Mouse (Mus musculus) lung, postnatal 25 days (tissue): ENCODE data around the gene Serinc5.
A peak's percentile ranks its signal among the peaks of the same experiment; 100 is the strongest.

ENCODE experiments used
- DNase-seq: peaks from one replicate; pipeline ENCODE4 v3.0.0; 2022; ENCODE audit warnings: low spot score

Serinc5 gene

GRCm38 (mm10) chr13:92615201-92615600 is 4.3 kb downstream of the Serinc5 start:
- DNase-seq, result no peak

GRCm38 (mm10) chr13:92616459-92616858 is 5.6 kb downstream of the Serinc5 start:
- peak; percentile 28 for DNase-seq

GRCm38 (mm10) chr13:92626196-92626595 is 15.3 kb downstream of the Serinc5 start:
- no peak for DNase-seq

DNA sequence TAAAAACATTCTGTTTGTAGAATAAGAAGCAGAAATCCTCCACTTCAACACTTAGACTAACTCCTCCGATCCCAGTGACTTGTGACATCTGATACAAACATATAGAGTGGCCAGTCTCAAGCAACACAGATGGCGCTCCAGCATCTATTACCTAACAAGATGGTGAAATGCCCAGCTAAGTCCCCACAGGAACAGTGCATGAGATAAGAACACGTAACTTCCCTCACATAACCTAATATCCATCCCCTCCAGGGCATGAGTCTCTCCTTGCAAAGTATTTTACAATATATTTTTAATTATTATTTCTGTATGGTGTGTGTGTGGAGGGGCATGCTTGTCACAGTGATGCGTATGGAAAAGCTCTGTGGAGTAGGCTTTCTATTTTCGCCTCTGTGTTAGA is 15.8 kb downstream of the Serinc5 start:
- no peak for DNase-seq

DNA sequence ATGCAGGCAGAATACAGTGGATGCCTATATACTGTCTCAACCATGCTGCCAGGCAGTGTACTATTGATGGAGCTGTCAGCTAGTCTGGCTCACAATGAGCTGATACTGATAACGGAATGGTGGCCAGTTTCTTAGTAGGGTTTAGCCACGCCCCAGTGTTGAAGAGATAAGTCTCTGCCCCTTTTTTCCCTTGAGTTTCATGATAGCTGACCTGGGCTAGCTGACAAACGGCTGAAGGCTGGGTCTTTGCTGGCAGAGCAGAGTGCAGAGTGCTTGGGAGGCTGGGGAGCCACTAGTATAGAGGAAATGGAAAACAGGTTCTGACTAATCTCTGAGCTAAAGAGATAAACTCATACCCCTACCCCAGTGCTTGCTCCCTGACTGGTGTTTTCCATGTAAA is 18.6 kb downstream of the Serinc5 start:
- no peak for DNase-seq

DNA sequence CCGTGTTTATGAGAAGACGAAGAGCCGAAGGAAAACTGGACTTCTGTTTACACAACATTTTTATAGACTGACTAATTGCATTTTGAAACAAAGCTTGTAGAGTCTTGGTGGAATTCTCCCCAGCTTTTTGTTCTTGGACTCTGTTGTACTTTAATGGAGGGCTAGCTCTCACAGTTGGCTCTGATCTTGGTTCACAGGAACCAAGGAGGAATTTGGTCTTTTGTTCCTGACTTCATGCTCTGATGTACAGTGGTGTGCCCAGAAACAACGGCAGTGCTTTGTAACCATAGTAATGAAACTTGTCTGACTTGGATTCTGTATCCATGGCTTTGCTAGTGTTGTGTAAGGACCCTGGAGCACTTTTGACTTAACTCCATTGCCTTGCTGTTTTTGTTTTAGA is 20.6 kb downstream of the Serinc5 start:
- DNase-seq, result no peak

DNA sequence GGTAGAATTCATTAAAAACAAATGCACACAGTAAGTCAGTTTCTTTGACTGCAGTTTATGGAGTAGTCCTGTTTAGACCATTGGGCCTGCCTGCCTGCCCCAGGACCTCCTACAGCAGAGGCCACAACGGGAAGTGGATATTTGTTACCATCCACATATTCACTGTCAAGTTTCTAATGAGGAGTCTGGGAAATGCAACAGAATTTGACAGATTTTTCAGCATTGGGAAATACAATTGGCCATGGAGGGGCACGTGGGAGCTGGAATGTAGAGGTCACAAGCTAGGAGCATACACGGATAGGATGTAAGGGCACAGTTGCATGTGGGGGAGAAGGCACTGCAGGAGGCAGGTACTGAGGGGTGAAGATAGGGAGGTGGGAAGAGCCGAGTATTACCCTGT is 21.7 kb downstream of the Serinc5 start:
- DNase-seq, result no peak

DNA sequence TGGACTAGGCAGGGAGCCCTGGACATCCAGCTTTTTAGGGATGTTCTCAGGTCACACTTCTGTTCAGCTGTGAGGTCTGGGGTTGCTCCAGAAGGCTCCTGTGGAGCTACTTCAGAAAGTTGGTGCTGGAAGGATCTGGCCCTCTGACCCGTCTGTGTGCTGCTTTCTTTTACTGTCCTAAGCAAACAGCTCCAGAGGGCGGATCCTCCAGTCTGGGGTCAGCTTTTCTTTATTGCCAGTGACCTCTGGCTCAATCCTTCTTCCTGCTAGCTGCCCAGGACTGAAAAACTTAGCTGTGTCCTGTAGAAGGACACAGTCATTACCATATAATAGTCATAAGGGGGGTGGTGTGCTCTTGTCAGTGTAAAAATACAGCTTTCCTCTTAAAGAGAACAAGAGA is 24.1 kb downstream of the Serinc5 start:
- DNase-seq, result no peak

DNA sequence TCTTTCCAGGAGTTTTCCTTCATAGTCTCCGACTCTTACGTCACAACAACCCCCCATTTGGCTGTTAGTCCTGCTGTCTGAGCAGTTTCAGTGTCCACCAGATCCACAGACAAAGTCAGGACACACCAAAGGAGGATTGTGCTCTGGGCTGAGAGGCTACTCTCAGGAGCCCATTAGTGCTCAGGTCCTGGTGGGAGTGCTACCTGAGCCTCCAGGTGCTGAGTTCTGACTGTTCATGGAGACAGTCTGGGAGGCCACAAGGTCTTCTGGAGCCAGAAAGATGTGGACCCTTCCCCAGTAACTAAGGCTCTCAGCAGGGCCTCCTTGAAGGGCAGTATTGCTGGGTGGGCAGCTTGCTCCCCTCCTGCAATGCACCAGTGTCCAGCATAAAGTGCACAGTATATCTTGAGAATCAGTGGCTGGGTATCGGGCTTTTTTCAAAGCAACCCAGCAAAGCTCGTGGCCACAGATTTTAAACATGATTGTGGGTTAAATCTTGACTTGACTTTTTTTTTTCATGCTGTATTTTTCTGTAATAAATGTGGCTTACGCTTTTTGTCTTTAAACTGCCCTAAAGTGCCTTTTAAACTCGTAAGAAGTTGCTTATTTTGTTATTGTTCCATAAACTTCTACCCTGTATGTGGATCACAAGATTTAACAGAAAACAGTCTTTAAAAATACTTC is 25.5 kb downstream of the Serinc5 start:
- DNase-seq, result no peak

GRCm38 (mm10) chr13:92636910-92637275 is 26.0 kb downstream of the Serinc5 start:
- peak; percentile 88 for DNase-seq

DNA sequence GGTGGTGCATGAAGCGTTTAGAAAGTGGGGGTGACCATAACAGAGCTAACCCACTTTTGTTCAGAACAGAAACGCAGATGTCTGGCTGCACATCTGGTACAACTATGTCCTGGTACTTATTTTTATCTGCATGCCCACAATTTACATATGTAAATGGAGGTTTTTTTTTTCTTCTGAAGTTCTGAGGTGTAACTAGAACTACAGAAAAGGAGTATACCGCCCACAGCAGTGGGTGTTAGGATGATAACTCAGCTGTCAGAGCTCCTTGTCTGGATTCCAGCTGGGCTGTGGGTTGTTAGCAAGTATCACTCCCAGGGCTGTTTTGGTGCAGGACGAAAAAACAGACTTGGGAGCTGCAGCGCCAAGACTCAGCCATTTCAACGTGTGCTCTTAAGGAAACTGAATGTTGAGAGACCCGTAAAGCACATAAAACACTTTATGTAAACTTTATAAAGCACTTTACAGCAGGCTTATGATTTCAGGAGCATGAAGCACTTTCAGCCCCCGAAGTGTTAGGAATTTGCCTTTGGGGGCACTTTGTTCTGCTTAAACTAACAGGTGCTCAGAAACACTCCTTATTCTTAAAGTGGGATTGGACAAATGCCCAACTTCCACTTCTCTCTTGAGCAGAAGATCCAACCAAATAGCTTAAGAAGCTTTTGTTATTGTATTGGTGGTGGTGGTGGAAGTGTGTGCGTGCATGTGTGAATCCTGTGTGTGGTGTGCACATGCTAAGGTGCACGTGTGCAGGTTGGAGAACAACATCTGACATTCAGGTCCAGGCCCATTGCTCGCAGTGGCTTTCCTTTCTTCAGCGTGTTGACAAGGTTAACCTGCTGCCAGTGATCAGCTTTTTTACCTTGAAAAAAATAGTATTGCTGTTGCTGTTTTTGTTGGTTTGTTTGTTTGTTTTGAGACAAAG is 28.5 kb downstream of the Serinc5 start:
- peak; percentile 71 for DNase-seq

DNA sequence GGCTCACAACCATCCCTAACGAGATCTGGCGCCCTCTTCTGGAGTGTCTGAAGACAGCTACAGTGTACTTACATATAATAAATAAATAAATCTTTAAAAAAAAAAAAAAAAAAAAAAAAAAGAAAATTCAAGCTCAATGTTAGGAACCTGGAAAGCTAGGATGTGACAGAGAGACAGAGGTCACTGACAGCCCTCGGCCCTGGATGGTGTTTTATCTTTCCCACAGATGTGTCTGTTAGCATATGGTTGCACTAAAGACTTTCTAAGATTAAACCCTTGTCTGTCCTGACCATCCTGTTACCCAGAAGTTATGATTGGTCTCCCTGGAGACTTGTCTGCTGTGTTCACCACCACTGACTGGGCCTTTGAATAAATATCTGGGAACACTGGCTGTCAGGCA is 33.3 kb downstream of the Serinc5 start:
- no peak for DNase-seq

GRCm38 (mm10) chr13:92644753-92645152 is 33.9 kb downstream of the Serinc5 start:
- no peak for DNase-seq

DNA sequence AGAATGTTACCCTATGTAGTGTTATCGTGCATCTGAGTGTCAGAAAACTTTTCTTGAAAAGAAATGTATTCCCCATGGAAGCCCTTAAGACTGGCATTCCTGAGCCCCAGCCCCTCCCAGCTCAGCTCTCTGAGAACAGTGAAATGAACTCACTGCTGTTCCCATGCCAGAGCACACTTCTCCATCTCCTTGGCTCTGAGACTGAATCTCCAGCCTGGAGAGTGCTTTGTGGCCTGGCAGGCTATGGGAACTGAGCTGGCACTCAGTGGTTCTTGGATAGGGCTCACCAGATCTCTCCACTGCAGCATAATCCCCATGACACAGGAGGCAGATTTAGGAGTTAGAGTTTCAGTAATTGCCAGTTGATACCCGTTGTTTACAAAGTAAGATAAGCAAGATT is 36.8 kb downstream of the Serinc5 start:
- peak; percentile 78 for DNase-seq

DNA sequence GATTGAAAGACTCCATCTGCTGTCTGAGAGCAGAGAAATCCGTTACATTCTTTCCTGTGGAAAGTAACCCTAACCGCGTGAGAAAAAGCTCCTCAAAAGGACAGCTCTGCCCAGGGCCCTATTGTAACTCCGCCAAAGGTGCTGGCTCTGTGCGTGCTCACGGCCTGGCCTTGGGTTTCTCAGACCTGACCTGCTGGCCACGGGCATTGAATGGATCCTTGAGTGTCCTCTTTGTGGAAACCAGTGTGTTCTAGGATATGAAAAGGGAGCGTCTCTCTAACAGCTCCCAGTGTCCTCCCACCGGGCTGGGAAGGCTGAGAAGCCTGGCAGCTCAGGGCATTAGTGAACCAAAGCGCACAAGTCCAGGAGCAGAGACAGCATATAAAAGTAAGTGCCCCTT is 38.2 kb downstream of the Serinc5 start:
- no peak for DNase-seq

- peak; percentile 31 for DNase-seq
Observed at GRCm38 (mm10) chr13:92650956-92651355, 40.1 kb downstream of the Serinc5 start.

GRCm38 (mm10) chr13:92652498-92652897 is 41.6 kb downstream of the Serinc5 start:
- DNase-seq, result no peak

- DNase-seq, result no peak
Observed at GRCm38 (mm10) chr13:92653283-92653682, 42.4 kb downstream of the Serinc5 start.

DNA sequence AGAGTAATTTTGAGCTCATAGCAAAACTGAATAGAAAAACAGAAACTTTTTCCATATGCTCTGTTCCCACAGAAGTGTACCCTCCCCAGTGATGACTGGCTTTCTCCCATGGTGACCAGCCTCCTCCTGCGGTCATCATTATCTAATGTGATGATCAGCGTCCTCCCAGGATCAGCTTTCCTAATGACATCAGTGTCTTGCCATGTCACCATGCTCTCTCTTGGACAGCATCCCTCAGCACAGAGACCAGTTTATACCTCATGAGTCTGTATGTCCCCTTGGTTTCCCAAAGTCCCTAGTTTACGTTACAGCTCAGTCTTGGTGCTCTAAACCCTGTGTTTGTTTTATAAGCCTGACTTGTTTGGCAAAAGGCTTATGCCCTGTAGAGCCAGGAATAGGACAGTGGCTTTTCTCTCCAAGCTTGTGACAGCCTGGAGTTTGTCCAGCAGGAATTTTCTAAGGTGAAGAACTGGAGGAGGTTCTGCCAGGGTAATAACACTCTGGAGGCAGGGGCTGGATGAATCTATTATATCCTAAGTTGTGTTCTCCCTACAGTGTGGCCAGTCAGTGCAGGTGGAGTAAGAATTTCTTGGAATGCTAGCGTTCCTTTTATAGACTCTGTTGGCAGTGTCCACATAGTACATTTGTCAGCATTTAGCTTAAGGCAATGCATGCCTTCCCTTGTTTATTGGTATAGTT is 46.1 kb downstream of the Serinc5 start:
- DNase-seq, result no peak

GRCm38 (mm10) chr13:92659611-92660010 is 48.7 kb downstream of the Serinc5 start:
- no peak for DNase-seq

DNA sequence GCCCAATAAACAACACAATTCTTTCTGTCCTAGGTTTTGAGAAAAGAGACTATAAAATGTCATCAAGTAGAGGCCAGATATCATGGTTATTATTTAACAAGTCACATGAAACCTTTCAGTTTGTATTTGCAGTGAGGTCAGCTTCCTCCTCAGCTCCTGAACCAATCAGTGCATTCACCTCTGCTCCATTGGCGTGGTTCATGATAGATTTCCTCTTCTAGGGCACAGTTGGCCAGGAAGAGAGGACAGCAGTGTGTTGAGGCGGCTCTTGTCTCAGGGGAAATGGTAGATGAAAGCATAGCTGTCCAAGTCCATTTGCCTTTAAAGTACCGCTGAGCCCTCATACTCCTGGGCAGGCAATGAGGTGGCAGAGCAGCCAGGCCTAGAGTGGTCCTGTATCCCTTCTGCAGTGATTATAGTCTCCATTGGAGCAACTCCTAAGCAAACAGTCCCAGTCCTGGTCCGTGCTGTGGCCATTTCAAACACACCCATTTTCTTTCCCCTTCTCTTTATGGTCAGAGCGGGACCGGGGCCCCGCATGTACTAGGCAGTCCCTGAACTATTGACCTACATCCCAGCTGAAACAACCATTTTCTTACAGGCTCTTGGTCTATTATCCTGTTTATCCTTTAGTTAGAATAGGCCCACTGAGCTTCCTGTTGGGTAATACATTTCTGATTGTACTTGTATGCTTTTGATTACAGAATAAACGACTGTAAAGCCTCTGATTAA is 51.8 kb downstream of the Serinc5 start:
- no peak for DNase-seq

DNA sequence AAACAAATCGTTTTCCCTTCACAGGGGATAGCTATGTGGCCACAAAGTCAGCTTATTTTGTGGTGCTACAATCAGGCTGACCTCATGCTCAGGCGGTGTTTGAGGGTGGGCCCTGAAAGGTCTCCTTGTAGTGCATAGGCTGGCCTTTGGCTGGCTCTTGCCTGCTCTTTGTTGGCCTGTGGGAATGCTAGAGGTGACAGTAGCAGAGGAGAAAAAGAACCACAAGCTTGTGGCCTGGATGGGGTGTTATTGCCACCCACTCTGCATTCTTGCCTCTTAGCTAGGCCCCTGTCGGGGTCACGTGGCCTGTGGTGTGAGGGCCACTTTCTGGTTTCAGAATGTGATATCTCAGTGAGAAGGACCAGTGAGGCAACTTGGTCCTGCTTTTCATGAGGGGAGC is 54.1 kb downstream of the Serinc5 start:
- DNase-seq, result no peak
